Mouse (Mus musculus) midbrain, embryonic 14.5 days (tissue): Measurements from ENCODE around the gene P3h4. TPM values are rescaled to one million over a fixed set of nuclear protein-coding genes. Genes with fewer than 3 reads are reported as not detected.
A peak's percentile ranks its signal among the peaks of the same experiment; 100 is the strongest.

Experiments
- ATAC-seq: fragments of 200-750 bp; cut with Nextera tagmentation; 2 replicates; pipeline ENCODE4 v1.8.0; 2017; ENCODE audit warnings: moderate number of reproducible peaks, moderate library complexity; ENCODE audit not compliant: low FRiP score, low TSS enrichment
- DNase-seq: peaks from one replicate; pipeline ENCODE4 v3.0.0-alpha.2; 2015
- H3K27ac ChIP-seq: fragments of 300-500 bp; sonication (generic); replicated peaks from 2 replicates; pipeline ENCODE4 v1.5.1; 2014; ENCODE audit warnings: mild to moderate bottlenecking, low read depth, low read length, moderate library complexity
- H3K27me3 ChIP-seq: fragments of 300-500 bp; sonication (generic); 2 replicates; pipeline ENCODE4 v1.6.1; 2014; ENCODE audit warnings: low read length, control low read depth, mixed read lengths; ENCODE audit not compliant: control insufficient read depth, insufficient read depth
- H3K36me3 ChIP-seq: fragments of 300-500 bp; sonication (generic); 2 replicates; pipeline ENCODE4 v1.6.1; 2014; ENCODE audit warnings: low read length, control low read depth; ENCODE audit not compliant: control insufficient read depth, insufficient read depth
- H3K4me1 ChIP-seq: fragments of 300-500 bp; sonication (generic); 2 replicates; pipeline ENCODE4 v1.6.1; 2014; ENCODE audit warnings: mild to moderate bottlenecking, antibody characterized with exemption, low read length, control low read depth; ENCODE audit not compliant: control insufficient read depth, insufficient read depth
- H3K4me2 ChIP-seq: fragments of 300-500 bp; sonication (generic); 2 replicates; pipeline ENCODE4 v1.6.1; 2014; ENCODE audit warnings: mild to moderate bottlenecking, low read length, moderate library complexity
- H3K4me3 ChIP-seq: fragments of 300-500 bp; sonication (generic); replicated peaks from 2 replicates; pipeline ENCODE4 v1.5.1; 2014; ENCODE audit warnings: low read depth, low read length
- H3K9ac ChIP-seq: fragments of 300-500 bp; sonication (generic); replicated peaks from 2 replicates; pipeline ENCODE4 v1.6.1; 2014; ENCODE audit warnings: mild to moderate bottlenecking, low read length, moderate library complexity
- H3K9me3 ChIP-seq: fragments of 300-500 bp; sonication (generic); 2 replicates; pipeline ENCODE4 v1.6.1; 2016; ENCODE audit warnings: low read length, control low read depth, mixed read lengths; ENCODE audit not compliant: control insufficient read depth
- WGBS: fragments of 180-500 bp; shearing (Covaris S2); extraction: QIAGEN DNeasy Blood & Tissue Kit; methylation state at CpG from one replicate; pipeline ENCODE4 v1.1.7; 2014; 5-methylcytosine and 5-hydroxymethylcytosine counted together
- polyA plus RNA-seq: library from polyadenylated mRNA; unstranded; fragments of >200 nt; fragmentation: Nextera tagmentation; extraction: Ambion mirVana; gene quantifications from 2 replicates; pipeline ENCODE4 v1.2.1, GENCODE M21; 2014

The P3h4 gene
- polyA plus RNA-seq, 1 experiment from 2014 or later: 16.4 TPM

GRCm38 (mm10) chr11:100398517-100398916 lies 16.1 kb downstream of the P3h4 start:
- DNase-seq (no peak), ATAC-seq (no peak)
- no peaks in the 10 kb centered on the region for H3K27me3 ChIP-seq
- no peak overlapping the region for H3K27ac ChIP-seq
- no peaks in the 10 kb centered on the region for H3K36me3 ChIP-seq
- H3K9me3 ChIP-seq: no peaks in the 10 kb centered on the region
- H3K4me1 ChIP-seq: peaks cover 21% of the 10 kb centered on the region
- WGBS: 96% methylated on average over 7 of the region's 7 CpGs
- no peak overlapping the region for H3K4me3 ChIP-seq
- H3K9ac ChIP-seq: no peak overlapping the region
- H3K4me2 ChIP-seq: no peak overlapping the region

GRCm38 (mm10) chr11:100397600-100398389 lies 16.8 kb downstream of the P3h4 start, which contains the start of gene Jup:
Jup (minus strand) TSS chr11:100397763.
- peak within 1 kb of the TSS; percentile 72 for H3K27ac ChIP-seq
- 1% methylated on average over 37 of the region's 37 CpGs for WGBS
- DNase-seq: peak; percentile 99
- H3K4me2 ChIP-seq: peak within 1 kb of the TSS; percentile 71
- peak within 1 kb of the TSS; percentile 73 for H3K9ac ChIP-seq
- no peaks in the 10 kb centered on the region for H3K9me3 ChIP-seq
- peak; percentile 96 for ATAC-seq
- H3K27me3 ChIP-seq: no peaks in the 10 kb centered on the region
- H3K36me3 ChIP-seq: no peaks in the 10 kb centered on the region
- H3K4me3 ChIP-seq: peak within 1 kb of the TSS; percentile 64
- H3K4me1 ChIP-seq: peaks cover 19% of the 10 kb centered on the region

- Histone ChIP-seq H3K27ac (peak overlapping the region; percentile 72), H3K36me3 (no peaks in the 10 kb centered on the region), H3K4me3 (peak overlapping the region; percentile 64), H3K9ac (peak overlapping the region; percentile 73), H3K27me3 (no peaks in the 10 kb centered on the region), H3K4me2 (peak overlapping the region; percentile 71), H3K4me1 (peaks cover 19% of the 10 kb centered on the region), H3K9me3 (no peaks in the 10 kb centered on the region)
- DNase-seq: peak; percentile 44
- 3% methylated on average over 42 of the region's 42 CpGs for WGBS
- ATAC-seq: no peak; the same call in none of the 2 replicates
Observed at GRCm38 (mm10) chr11:100396886-100397599, 17.6 kb downstream of the P3h4 start.

- 32% methylated on average over 17 of the region's 17 CpGs for WGBS
Observed at GRCm38 (mm10) chr11:100395861-100396631, 18.6 kb downstream of the P3h4 start.

GRCm38 (mm10) chr11:100395200-100395599 lies 19.4 kb downstream of the P3h4 start:
- H3K4me3 ChIP-seq: peak overlapping the region; percentile 64; the same call in 1 of the 2 replicates
- H3K4me1 ChIP-seq: peaks cover 19% of the 10 kb centered on the region
- H3K27ac ChIP-seq: no peak overlapping the region
- no peaks in the 10 kb centered on the region for H3K9me3 ChIP-seq
- peak overlapping the region; percentile 71 for H3K4me2 ChIP-seq
- DNase-seq: no peak
- H3K27me3 ChIP-seq: no peaks in the 10 kb centered on the region
- H3K36me3 ChIP-seq: no peaks in the 10 kb centered on the region
- no peak for ATAC-seq
- no peak overlapping the region for H3K9ac ChIP-seq
- WGBS: 49% methylated on average over 11 of the region's 11 CpGs

More at GRCm38 (mm10) chr11:100395861-100396631, 18.6 kb downstream of the P3h4 start:
- no peaks in the 10 kb centered on the region for H3K27me3 ChIP-seq
- no peaks in the 10 kb centered on the region for H3K9me3 ChIP-seq
- H3K4me1 ChIP-seq: peaks cover 19% of the 10 kb centered on the region
- no peak overlapping the region for H3K27ac ChIP-seq
- DNase-seq (peak; percentile 21), ATAC-seq (no peak)
- no peaks in the 10 kb centered on the region for H3K36me3 ChIP-seq
- H3K4me3 ChIP-seq: peak overlapping the region; percentile 64
- H3K4me2 ChIP-seq: peak overlapping the region; percentile 71
- H3K9ac ChIP-seq: peak overlapping the region; percentile 73; the same call in 1 of the 2 replicates

GRCm38 (mm10) chr11:100394353-100395074 lies 20.1 kb downstream of the P3h4 start:
- Histone ChIP-seq H3K4me2 (peak overlapping the region; percentile 71; the same call in 1 of the 2 replicates), H3K4me3 (peak overlapping the region; percentile 64; the same call in 1 of the 2 replicates), H3K9ac (no peak overlapping the region), H3K9me3 (no peaks in the 10 kb centered on the region), H3K27me3 (no peaks in the 10 kb centered on the region), H3K27ac (no peak overlapping the region), H3K4me1 (peaks cover 19% of the 10 kb centered on the region), H3K36me3 (no peaks in the 10 kb centered on the region)
- DNase-seq (no peak), ATAC-seq (no peak)
- 70% methylated on average over 5 of the region's 5 CpGs for WGBS

- no peaks in the 10 kb centered on the region for H3K27me3 ChIP-seq
- H3K27ac ChIP-seq: no peak overlapping the region
- 81% methylated on average over 7 of the region's 7 CpGs for WGBS
- peaks cover 19% of the 10 kb centered on the region for H3K4me1 ChIP-seq
- no peak for DNase-seq
- ATAC-seq: no peak
- no peak overlapping the region for H3K9ac ChIP-seq
- H3K4me3 ChIP-seq: no peak overlapping the region
- no peaks in the 10 kb centered on the region for H3K9me3 ChIP-seq
- H3K4me2 ChIP-seq: no peak overlapping the region
- no peaks in the 10 kb centered on the region for H3K36me3 ChIP-seq
Observed at GRCm38 (mm10) chr11:100393733-100394132, 20.9 kb downstream of the P3h4 start.

GRCm38 (mm10) chr11:100392958-100393357 lies 21.7 kb downstream of the P3h4 start:
- ATAC-seq (no peak), DNase-seq (no peak)
- H3K27ac ChIP-seq: no peak overlapping the region
- H3K27me3 ChIP-seq: no peaks in the 10 kb centered on the region
- no peak overlapping the region for H3K4me2 ChIP-seq
- H3K9me3 ChIP-seq: no peaks in the 10 kb centered on the region
- no peaks in the 10 kb centered on the region for H3K36me3 ChIP-seq
- H3K4me3 ChIP-seq: no peak overlapping the region
- H3K4me1 ChIP-seq: peaks cover 19% of the 10 kb centered on the region
- WGBS: 92% methylated on average over 5 of the region's 5 CpGs
- no peak overlapping the region for H3K9ac ChIP-seq
